Mouse (Mus musculus) retina, embryonic 14.5 days (tissue): ENCODE data around the gene Alk.

Experiments
- DNase-seq: peaks from one replicate; pipeline ENCODE4 v3.0.0-alpha.2; 2015; ENCODE audit warnings: low spot score

Alk gene

GRCm38 (mm10) chr17:72021733-72022669 lies 582.4 kb downstream of the Alk start:
- no peak for DNase-seq

- DNase-seq, result no peak
Observed at GRCm38 (mm10) chr17:72017329-72017728, 587.1 kb downstream of the Alk start.

GRCm38 (mm10) chr17:72015253-72015652 lies 589.2 kb downstream of the Alk start:
- no peak for DNase-seq

GRCm38 (mm10) chr17:72012775-72013174 lies 591.7 kb downstream of the Alk start:
- no peak for DNase-seq

- DNase-seq, result no peak
Observed at GRCm38 (mm10) chr17:72009836-72010235, 594.6 kb downstream of the Alk start.

- no peak for DNase-seq
Observed at GRCm38 (mm10) chr17:72008389-72008788, 596.0 kb downstream of the Alk start.

GRCm38 (mm10) chr17:72005365-72005764 lies 599.1 kb downstream of the Alk start:
- DNase-seq, result no peak

GRCm38 (mm10) chr17:71999527-72000482 lies 604.6 kb downstream of the Alk start:
- DNase-seq, result no peak

GRCm38 (mm10) chr17:71997680-71998079 lies 606.7 kb downstream of the Alk start:
- no peak for DNase-seq

- no peak for DNase-seq
Observed at GRCm38 (mm10) chr17:71995539-71995938, 608.9 kb downstream of the Alk start.

- DNase-seq, result no peak
Observed at GRCm38 (mm10) chr17:71994144-71994543, 610.3 kb downstream of the Alk start.

GRCm38 (mm10) chr17:71993011-71993410 lies 611.4 kb downstream of the Alk start:
- no peak for DNase-seq

GRCm38 (mm10) chr17:71991260-71991659 lies 613.2 kb downstream of the Alk start:
- no peak for DNase-seq

GRCm38 (mm10) chr17:71990176-71990720 lies 614.2 kb downstream of the Alk start:
- no peak for DNase-seq

- peak; percentile 43 for DNase-seq
Observed at GRCm38 (mm10) chr17:71988736-71989569, 615.5 kb downstream of the Alk start.

- no peak for DNase-seq
Observed at GRCm38 (mm10) chr17:71986998-71987397, 617.4 kb downstream of the Alk start.

GRCm38 (mm10) chr17:71986456-71986855 lies 618.0 kb downstream of the Alk start:
- DNase-seq, result no peak

- DNase-seq, result no peak
Observed at GRCm38 (mm10) chr17:71981177-71981576, 623.2 kb downstream of the Alk start.

GRCm38 (mm10) chr17:71980518-71981145 lies 623.8 kb downstream of the Alk start:
- no peak for DNase-seq

- no peak for DNase-seq
Observed at GRCm38 (mm10) chr17:71979137-71979536, 625.3 kb downstream of the Alk start.

GRCm38 (mm10) chr17:71976661-71977060 lies 627.8 kb downstream of the Alk start:
- DNase-seq, result no peak
